15 mouse cellular contexts compared by ENCODE assay signal in genomic region chr14:122885893-122886292, GRCm38 (mm10). TPM values are rescaled to one million over a fixed set of nuclear protein-coding genes. Genes with fewer than 3 reads are reported as not detected.
DNase-seq lines count a peak whose midpoint lies in the region; ATAC-seq and TF ChIP-seq lines count a peak whose summit lies in the region.
"Had no signal": no experiment of that assay in that cellular context is flagged by ENCODE, and none has a peak within 500 bp of the region (broad histone marks: within the 10 kb centered on the region; RNA-seq: fewer than 3 reads in every experiment).

No protein-coding gene starts in this region.

- WGBS in forebrain, postnatal 0 days: 49% methylated on average over 7 of the region's 7 CpGs
- 94% methylated on average over 7 of the region's 7 CpGs for WGBS in forebrain, embryonic 11.5 days

- H3K9me3 ChIP-seq in forebrain, postnatal 0 days (ENCODE audit: low read length): no peaks in the 10 kb centered on the region
- H3K9me3 ChIP-seq in forebrain, embryonic 11.5 days (ENCODE audit: control insufficient read depth, low read length): no peaks in the 10 kb centered on the region
- H3K9me3 ChIP-seq: heart, embryonic 13.5 days; liver, embryonic 12.5 days; midbrain, embryonic 12.5 days had no signal

- H3K27me3 ChIP-seq in forebrain, postnatal 0 days (ENCODE audit: insufficient read depth, low read length): no peaks in the 10 kb centered on the region
- H3K27me3 ChIP-seq in forebrain, embryonic 11.5 days (ENCODE audit: control insufficient read depth, insufficient read depth, low read length): no peaks in the 10 kb centered on the region
- H3K27me3 ChIP-seq: heart, embryonic 13.5 days; liver, embryonic 12.5 days; midbrain, embryonic 12.5 days had no signal

- intact Hi-C loops in left cerebral cortex, postnatal 4 days (cut with DNase I): no loop called here

- 0 out of 2 replicates have a peak, but pooled peaks cover 12% of the 10 kb centered on the region for H3K4me1 ChIP-seq in forebrain, postnatal 0 days (ENCODE audit: insufficient read depth)
- H3K4me1 ChIP-seq in forebrain, embryonic 11.5 days (replicated peaks; ENCODE audit: control insufficient read depth, insufficient read depth, low read length): peaks cover 22% of the 10 kb centered on the region; the same call in 1 of the 2 replicates
- H3K4me1 ChIP-seq: liver, embryonic 12.5 days had no signal

- TF ChIP-seq CTCF in forebrain, postnatal 0 days (IDR thresholded peaks at IDR 0.05; ENCODE audit: low read depth): no peak

- H3K4me2 ChIP-seq in forebrain, postnatal 0 days (ENCODE audit: low read depth): no peak overlapping the region
- no peak overlapping the region for H3K4me2 ChIP-seq in forebrain, embryonic 11.5 days (ENCODE audit: low read depth, low read length, severe bottlenecking)
- H3K4me2 ChIP-seq: heart, embryonic 13.5 days; liver, embryonic 12.5 days; midbrain, embryonic 12.5 days had no signal

- H3K36me3 ChIP-seq in forebrain, postnatal 0 days (ENCODE audit: insufficient read depth): no peaks in the 10 kb centered on the region
- no peaks in the 10 kb centered on the region for H3K36me3 ChIP-seq in forebrain, embryonic 11.5 days (ENCODE audit: control insufficient read depth, insufficient read depth, low read length)
- H3K36me3 ChIP-seq: midbrain, embryonic 12.5 days had no signal

- DNase-seq in forebrain, postnatal 0 days: peak; percentile 49
- no peak for DNase-seq in forebrain, embryonic 11.5 days (ENCODE audit: low spot score)
- DNase-seq in left cerebral cortex, adult 18-20 months (ENCODE audit: low spot score in 2 of 2): peak; percentile 35 to 38
- DNase-seq in left cerebral cortex, adult 11 months (ENCODE audit: low spot score): no peak
- peak; percentile 95 to 97 for DNase-seq in cerebellum, postnatal 10 days
- DNase-seq in left cerebral cortex, postnatal 4 days: peak; percentile 91
- DNase-seq in thymus, postnatal 0 days (ENCODE audit: low spot score): no peak
- DNase-seq in retina, embryonic 14.5 days (ENCODE audit: low spot score): no peak
- DNase-seq: adrenal gland, postnatal 25 days; gastrocnemius, adult 2 months; kidney, postnatal 14 days had no signal

- ATAC-seq in forebrain, postnatal 0 days: 0 out of 2 replicates have a peak, but pooled peaks have one; percentile 12
- ATAC-seq in forebrain, embryonic 11.5 days (replicated peaks; ENCODE audit: low FRiP score): no peak
- ATAC-seq: liver, embryonic 12.5 days; lung, postnatal 0 days had no signal

- H3K4me3 ChIP-seq in forebrain, postnatal 0 days (ENCODE audit: low read depth, low read length): no peak overlapping the region
- no peak overlapping the region for H3K4me3 ChIP-seq in forebrain, embryonic 11.5 days (ENCODE audit: low read depth, low read length)
- H3K4me3 ChIP-seq: gastrocnemius, adult 2 months; heart, embryonic 13.5 days; liver, embryonic 12.5 days; midbrain, embryonic 12.5 days had no signal

- H3K27ac ChIP-seq in forebrain, postnatal 0 days (ENCODE audit: low read depth, low read length): no peak overlapping the region
- H3K27ac ChIP-seq in forebrain, embryonic 11.5 days (ENCODE audit: low read depth, low read length): no peak overlapping the region
- H3K27ac ChIP-seq: gastrocnemius, adult 2 months; heart, embryonic 13.5 days; liver, embryonic 12.5 days; midbrain, embryonic 12.5 days had no signal

- no peak overlapping the region for H3K9ac ChIP-seq in forebrain, postnatal 0 days
- H3K9ac ChIP-seq in forebrain, embryonic 11.5 days (ENCODE audit: low read length): no peak overlapping the region
- H3K9ac ChIP-seq: heart, embryonic 13.5 days; liver, embryonic 12.5 days; midbrain, embryonic 12.5 days had no signal

RNA-seq across cellular contexts. Expression of gene Ggact, which starts 27.7 kb away (rescaled TPM):
- total RNA-seq in forebrain, postnatal 0 days (2014; rRNA removed): 16.4 and 18.8 TPM in 2 replicates
- polyA plus RNA-seq in forebrain, postnatal 0 days (2015; fragmentation: Nextera tagmentation; extraction: Ambion mirVana): 16.1 and 19.2 TPM in 2 replicates
- polyA plus RNA-seq in forebrain, embryonic 11.5 days (2014; fragmentation: Nextera tagmentation; extraction: Ambion mirVana): 5.9 and 6.5 TPM in 2 replicates
- 10 to 100 TPM; 36.7 to 40.9 TPM for total RNA-seq in left cerebral cortex, adult 18-20 months (2021)
- total RNA-seq in left cerebral cortex, postnatal 4 days (2021): 10 to 100 TPM; 11.4 to 11.5 TPM
- polyA plus RNA-seq in thymus, postnatal 0 days (2015; fragmentation: Nextera tagmentation; extraction: Ambion mirVana): 24.9 and 25.0 TPM in 2 replicates

Comparison
In these comparisons a context has a peak if more than half of its experiments do, and no peak if none do; other contexts are left out.
1. DNase-seq: peak in forebrain, postnatal 0 days (single experiment), left cerebral cortex, adult 18-20 months (2 of 2), cerebellum, postnatal 10 days (2 of 2) and left cerebral cortex, postnatal 4 days (single experiment); none in forebrain, embryonic 11.5 days (single experiment), left cerebral cortex, adult 11 months (single experiment), thymus, postnatal 0 days (single experiment) and retina, embryonic 14.5 days (single experiment).